Mouse (Mus musculus) heart, adult 11 months (tissue): ENCODE data around the gene Adgrg6.
A peak's percentile ranks its signal among the peaks of the same experiment; 100 is the strongest.

Experiments used
- DNase-seq: peaks from one replicate; pipeline ENCODE4 v3.0.0; 2022

Gene Adgrg6

GRCm38 (mm10) chr10:14544941-14545717 lies at the start of gene Adgrg6:
Gene Adgrg6 (minus strand): TSS chr10:14545659.
- peak; percentile 96 for DNase-seq

DNA sequence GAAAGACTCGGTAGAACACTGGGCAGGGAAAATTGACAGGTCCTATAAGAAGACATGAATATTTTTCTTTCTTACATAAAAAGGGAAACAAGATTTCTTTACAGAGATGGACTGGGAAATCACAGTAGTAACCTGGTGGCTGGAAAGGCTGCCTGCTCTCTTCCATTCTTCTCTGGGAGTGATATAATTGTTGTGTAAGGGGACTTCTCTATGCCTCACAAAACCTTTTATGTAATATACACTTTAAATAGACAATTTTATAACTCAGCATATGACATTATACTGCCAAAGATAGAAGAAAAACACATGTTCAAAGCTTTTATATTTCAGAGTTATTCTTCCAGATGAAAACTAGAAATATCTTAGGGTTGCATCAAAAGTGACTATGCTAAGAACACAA lies 46.8 kb upstream of the Adgrg6 start:
- DNase-seq, result no peak

DNA sequence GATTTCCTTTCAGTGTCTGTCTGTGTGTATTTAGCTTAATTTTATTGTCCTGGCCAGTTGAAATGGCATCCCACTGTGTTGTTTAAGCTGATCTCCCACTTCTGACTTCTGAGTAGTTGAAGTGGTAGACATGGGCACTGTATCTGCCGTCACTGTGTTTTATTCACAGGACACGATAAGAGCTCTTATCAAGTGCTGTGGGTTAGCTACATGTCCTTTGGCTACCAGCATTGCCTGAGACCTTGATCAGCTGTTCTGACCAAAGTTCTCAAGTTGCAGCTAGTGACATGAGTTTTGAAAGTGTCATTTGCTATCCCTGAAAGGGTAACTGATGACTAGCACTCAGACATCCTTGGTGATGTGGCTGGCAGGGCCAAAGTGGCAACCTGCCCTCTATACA lies 45.4 kb upstream of the Adgrg6 start:
- DNase-seq, result peak; percentile 73

DNA sequence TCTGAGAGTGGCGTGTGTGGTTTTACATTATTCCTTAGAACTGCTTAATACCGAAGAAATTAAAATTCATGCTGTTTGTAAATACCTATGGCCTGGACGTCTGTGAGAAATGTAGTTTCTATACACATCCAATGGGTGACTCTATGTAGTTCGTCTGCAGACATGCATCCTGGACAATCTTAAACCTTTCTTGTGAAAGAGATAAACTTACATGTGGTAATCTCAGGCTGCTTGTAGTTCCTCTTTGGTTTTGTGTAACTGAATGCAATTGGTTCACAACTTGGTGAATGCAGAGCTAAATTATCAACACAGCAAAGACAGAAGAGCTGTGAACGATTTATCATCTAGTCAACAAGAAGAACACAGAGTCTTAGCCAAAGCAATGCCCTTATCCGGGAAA lies 44.2 kb upstream of the Adgrg6 start:
- DNase-seq, result no peak

DNA sequence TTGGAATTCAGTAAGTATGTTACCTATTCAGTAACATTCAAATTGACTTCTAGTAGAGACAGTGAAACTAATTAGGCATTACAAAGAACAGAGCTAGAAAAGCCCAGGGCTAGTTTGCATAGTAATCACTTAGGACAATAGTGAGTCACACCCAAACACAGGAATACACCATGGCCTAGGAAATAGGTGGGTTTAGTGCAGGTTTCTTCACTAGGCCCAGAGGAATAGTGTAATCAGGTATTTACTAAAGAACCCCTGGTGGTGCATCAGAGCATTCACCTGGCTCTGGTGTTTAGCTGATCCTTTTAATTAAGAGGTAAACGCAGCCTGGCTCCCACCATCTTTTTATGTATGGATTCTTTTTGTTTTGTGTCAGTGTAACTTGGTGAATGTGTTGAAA lies 38.0 kb upstream of the Adgrg6 start:
- DNase-seq, result no peak

DNA sequence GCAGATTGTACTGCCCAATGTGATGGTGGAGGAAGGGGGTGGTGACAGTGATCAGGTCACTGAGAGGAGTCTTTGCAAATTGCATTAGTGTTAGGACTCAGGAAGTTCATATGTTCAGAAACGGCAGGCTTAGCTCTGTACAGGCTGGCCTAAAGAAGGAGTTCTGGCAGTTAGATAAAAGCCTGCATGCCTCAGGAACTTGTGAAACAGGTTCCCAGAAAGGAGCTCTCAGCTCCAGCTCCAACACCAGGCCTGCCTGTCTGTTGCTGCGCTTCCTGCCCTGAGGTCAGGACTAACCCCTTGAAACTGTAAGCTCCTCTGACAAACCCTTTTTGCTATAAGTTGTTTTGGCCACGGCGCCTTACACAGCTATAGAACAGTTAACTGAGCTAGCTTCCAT lies 28.8 kb upstream of the Adgrg6 start:
- DNase-seq, result no peak

DNA sequence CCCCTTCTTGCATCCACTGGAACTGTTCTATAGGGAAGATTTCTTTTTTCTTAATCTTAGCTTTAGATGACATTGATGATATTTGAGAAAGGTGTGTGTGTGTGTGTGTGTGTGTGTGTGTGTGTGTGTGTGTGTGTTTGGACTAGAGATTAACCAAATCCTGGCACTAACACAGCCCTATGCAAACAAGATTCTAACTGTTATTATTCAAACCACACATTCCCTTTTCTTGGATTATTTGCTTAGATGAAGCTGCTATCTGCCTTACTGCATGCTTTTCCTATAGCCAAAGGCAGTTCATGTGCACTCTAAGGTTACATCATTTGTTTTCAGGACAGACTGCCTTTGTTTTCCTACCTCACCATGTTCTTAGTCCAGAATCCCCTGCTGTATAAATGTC lies 25.7 kb upstream of the Adgrg6 start:
- DNase-seq, result no peak

GRCm38 (mm10) chr10:14570616-14571015 lies 25.2 kb upstream of the Adgrg6 start:
- no peak for DNase-seq

DNA sequence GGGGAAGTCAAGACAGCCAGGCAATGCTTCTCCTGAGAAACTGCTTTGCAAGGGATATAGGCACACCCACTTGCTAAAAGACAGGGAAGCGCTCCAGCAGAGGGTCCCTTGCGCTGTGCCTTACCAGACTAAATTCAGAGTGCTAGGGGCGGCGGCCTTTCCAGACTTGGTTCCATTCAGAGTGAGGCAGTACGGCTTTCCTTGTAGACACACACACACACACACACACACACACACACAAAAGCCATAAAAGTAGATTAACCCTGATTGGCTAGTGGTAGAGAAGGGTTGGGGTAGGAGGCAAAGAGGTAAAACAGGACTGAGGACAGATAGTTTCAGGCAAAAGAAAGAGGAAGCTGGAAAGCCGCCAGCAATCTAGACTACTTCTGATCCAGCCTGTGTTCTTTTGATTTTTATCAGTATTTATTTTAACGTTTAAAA lies 672 bp upstream of the Adgrg6 start:
- DNase-seq, result peak; percentile 84

DNA sequence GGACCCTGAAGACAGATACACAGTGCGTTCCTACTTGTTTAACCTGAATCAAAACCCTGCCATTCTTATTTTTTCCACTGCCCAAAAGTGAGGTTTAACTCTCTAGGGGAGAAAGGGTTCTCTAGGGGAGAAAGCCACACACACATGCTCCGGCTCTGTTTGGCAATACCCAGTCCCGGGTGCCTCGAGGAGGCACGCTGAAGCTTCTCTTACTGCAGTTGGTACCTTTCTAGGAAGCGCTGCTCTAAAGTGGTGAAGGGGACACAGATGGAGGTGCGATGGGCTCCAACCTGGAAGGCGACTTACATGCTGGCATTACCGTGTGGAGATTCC lies 885 bp downstream of the Adgrg6 start:
- no peak for DNase-seq

DNA sequence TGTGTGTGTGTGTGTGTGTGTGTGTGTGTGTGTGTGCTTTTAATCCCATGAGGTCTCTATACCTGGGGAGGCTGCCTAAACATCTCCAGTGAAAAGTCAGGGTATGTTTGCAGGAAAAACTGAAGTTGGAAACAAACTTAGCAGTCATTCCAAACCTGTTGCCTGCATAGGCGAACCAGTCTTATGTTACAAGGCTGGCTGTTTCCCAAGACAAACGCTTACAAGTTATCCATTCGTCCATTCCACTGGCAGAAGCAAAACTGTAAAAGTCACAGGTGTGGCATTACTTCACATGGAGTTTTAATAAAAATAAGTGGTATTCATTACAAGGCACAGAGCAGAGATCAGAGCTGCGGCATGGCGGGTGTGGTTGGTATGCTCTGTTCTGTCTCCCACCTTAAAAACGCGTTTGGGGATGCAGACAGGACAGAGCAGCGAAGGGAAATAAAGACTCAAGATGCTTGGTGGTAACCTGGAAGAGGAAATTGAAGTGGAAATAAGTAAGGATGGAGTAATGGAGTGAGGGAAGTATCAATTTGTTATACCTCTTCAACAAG lies 1.9 kb downstream of the Adgrg6 start:
- DNase-seq, result peak; percentile 84

GRCm38 (mm10) chr10:14537102-14537501 lies 8.4 kb downstream of the Adgrg6 start:
- no peak for DNase-seq

DNA sequence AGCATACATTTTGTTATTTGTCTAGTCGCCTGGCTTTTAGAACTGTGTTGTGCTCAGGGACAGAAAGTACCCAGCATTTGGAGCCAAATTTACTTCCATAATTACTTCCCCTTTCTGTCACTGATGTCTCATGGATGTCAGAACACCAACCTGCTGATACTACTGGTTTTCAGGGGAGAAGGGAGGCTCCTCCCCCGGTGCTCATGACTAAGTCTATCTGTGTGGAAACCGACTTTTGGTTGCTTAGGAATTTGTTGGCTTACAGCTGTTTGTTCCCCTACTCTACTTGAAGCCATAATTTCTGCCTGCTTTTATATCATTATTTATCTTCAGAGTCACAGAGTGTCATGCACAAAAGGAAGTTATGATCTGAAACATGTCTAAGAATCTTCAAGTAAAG lies 14.4 kb downstream of the Adgrg6 start:
- DNase-seq, result peak; percentile 96

GRCm38 (mm10) chr10:14530670-14531069 lies 14.8 kb downstream of the Adgrg6 start:
- no peak for DNase-seq

GRCm38 (mm10) chr10:14527765-14528164 lies 17.7 kb downstream of the Adgrg6 start:
- DNase-seq, result no peak

DNA sequence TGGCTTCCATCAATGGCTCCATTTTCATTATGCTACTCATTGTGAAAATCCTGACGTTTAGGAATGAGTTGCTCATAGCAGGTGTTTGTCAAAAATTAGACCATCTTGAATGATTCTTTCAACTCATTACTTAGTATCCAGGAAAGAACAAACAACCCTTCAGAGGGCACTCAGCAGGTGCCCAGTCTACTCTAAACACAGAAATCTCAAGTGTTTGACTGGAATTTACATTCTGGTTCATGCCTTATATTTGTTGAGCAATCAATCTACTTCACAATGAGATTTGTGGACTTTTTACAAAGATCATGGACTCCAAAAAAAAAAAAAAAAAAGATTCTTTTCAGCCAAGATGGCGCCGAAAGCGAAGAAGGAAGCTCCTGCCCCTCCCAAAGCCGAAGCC lies 22.7 kb downstream of the Adgrg6 start:
- no peak for DNase-seq

DNA sequence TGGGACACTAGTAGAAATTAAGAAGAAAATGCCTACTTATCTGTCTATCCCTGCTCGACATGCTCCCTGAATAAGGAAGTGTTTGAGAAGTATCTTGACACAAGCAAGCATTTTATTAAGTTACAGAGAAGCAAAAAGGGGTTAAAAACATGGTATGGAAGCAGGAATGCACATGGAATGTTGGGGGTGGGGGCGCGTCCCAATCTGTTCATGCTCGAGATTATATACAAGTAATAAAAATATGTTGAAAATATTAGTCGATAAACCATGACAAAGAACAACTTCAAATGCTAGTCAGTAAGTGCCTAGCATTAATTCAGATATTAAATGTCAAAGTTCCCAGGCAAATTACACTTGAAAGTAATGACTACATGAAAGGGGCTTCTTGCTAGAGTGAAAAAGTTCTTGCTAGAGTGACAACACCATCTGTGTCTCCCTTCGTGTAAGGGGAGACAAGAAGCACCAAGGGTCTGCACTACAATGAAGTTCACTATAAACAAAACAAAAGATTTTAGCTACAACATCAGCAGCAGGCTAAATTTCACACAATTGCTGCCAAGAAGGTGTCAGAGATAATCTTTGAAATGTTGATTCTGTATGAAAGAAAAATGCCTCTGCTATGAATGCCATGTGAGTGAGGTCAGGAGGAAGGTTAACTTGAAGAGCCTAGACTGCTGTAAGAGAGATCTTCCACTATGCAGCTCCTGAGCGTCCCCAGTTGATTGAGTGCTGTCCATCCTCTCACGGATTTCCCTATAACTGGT lies 24.4 kb downstream of the Adgrg6 start:
- no peak for DNase-seq

DNA sequence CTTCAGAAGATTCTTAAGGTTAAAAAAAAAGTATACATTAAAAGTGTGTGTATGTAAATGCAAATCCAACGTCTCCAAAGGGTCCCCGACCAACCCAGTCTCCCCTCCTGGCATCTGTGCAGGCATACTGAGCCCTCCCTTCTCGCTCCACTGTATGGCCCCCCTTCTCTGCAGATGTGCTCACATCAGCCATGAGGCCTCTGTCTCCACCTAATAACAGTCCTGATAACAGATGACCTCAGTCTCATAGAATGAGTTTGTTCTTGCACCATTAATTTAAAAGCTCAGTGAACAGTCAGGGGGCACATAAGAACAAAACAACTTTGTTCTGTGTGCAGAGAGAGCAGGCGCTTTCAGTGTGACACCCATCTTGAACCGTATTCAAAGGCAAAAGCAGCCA lies 27.6 kb downstream of the Adgrg6 start:
- DNase-seq, result no peak

GRCm38 (mm10) chr10:14511904-14512663 lies 33.4 kb downstream of the Adgrg6 start:
- no peak for DNase-seq

DNA sequence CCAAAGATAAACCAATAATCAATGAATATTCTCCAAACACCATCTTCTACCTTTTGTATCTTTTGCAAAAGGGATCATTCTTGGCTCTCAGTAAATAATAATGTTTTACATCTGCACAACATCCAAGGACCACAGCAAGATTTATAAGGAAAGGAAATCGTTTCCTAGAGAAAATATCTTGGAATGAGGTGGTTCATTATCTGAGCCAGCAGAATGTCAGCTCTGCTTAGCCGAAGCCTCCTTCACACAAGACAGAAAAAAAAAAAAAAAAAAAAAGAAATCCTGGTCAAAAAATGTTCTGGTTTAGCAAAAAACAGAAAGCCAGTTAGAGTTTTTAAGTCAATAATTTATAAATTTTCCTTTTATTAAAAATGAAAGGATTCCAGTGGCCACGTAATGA lies 34.3 kb downstream of the Adgrg6 start:
- DNase-seq, result no peak

GRCm38 (mm10) chr10:14495658-14496057 lies 49.8 kb downstream of the Adgrg6 start:
- DNase-seq, result no peak

DNA sequence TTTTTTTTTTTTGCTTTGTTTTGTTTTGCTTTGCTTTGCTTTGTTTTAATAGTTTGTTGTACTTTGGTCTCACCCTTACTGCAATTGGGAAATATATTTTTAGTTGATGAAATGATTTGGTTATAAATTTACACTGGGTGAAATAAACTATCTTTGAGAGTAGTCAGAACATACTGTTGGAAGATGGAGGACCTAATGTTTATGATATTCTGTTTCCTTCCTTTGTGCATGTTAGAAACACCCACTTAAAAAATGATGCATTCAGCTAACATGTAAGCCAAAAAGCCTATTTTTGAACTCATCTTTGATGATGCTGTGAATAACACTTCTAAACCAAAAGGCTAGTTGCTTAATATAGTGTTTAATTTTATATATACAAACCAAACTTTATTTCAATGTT lies 50.3 kb downstream of the Adgrg6 start:
- no peak for DNase-seq

GRCm38 (mm10) chr10:14491838-14492237 lies 53.6 kb downstream of the Adgrg6 start:
- peak; percentile 85 for DNase-seq
